Mouse (Mus musculus) natural killer cell, adult 2 months (primary cell): ENCODE measurements around the gene B4galt5.

ENCODE experiments used
- DNase-seq, 2 experiments: peaks; one replicate each; pipeline ENCODE4 v3.0.0; 2022; ENCODE audit warnings: low spot score in 2 of 2

Gene B4galt5

DNA sequence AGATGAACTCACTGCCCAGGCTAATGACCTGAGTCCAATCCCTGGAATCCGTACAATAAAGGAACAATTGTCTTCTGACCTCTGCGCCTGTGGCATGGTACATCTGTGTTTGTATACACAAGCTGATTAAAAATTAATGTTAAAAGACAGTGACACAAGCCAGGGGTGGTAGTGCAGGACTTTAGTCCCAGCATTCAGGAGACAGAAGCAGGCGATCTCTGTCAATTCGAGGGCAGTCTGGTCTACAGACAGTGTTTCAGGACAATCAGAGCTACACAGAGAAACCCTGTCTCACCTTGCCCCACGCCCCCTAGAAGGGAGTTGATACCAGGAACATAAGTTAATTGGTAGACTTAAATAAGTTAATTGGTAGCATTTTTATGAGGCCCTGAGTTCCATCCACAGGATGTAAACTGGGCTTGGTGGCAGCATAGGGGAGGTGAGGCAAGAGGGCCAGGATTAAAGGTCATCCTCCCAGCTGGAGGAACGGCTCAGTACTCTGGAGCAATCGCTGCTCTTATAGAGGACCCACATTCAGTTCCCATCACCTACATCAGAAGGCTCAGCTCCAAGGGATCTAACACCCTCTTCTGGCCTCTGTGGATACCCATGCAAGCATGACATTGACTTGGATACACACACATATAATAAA, 16.5 kb downstream of the B4galt5 start:
- no peak for DNase-seq

DNA sequence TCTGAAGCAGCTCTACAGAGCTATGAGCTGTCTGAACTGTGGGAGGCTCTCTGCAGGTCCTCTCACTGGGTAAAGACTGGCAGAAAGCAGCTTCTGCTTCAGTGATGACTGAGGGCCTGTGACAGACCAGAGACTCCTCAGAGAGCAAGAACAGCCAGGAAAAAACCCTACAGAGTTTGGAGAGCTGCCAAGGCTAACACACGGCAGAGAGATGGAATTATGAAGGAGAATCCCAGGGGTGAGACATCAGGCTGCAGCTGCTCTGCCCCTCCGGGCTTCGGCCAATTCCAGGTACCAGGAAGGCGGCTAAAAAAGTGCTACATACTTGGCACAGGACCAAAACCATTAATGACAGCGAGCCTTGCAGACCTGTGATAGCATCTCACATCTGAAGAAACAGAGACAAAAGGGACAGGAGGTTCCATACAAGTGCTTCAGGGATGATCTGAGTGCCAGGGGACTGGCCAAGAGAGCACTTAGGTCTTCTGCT, 17.5 kb downstream of the B4galt5 start:
- DNase-seq: no peak

DNA sequence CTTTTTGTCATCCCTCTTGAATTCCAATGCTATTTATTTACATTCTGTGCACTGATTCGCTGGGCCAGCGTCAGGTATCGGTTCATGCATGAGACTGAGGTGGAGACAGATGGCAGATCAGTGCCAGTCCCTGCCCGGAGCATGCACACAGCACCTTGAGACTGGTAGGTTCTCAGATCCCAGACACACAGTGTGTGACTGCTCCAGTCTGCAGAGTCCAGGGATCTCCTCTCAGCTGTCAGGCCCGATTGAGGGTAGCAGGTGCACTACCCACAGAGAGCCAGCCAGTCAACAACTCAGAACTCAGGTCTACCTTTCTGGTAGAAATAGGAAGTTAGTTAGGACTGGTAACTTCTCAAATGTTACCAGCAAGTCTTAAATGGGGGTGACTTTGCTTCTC, 18.4 kb downstream of the B4galt5 start:
- DNase-seq: no peak

DNA sequence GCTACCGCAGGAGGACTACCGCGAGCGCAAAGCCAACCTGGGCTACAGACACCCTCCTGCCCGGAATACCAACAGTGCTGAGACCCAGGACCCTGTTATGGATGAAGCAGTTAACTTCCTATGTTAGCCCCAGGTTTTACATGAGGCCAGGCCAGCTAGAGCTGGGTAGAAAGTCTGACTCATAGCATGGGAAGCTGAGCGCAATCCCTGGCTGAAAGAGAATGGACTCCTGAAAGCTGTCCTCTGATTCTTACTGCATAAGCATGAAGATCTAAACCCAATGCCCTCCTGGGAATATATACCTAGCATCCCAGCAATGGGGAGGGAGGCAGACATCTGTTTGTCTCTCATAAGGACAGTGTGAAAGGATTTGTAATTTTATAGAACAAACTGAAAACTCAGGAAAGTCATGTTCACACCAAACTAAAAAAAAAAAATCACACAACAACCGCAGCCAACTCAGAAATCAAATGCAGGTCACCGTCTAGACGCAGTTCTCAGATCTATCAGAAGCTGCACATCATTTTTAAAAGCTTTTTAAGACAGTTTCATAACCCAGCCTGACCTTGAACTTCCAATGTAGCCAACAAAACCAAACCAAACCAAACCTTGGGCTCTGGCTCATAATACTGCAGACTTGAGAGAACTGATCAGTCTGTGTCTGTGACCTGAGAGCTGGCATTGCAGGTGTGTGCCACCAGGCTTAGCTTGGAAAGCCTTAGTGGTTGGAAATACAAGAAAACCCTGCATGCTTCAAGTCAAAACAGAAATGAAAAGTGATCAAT, 19.3 kb downstream of the B4galt5 start:
- DNase-seq: no peak

DNA sequence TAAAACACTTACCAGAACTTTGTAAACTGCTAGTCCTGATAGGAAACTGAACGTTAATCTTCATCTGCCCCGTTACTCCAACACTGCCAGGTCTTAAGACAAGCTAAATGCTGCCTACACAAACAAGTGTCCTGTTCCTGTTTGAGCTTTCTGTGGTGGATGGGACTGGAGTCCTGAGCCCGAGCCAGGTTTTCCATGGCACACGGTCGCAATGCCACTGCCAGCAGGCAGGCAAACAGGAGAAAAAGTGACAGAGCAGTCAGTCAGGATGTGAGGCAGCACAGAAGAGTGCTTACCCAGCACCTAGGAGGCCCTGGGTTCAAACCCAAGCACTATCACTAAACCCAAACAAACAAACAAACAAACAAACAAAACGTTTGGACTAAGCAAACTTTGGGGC, 20.6 kb downstream of the B4galt5 start:
- DNase-seq: no peak

DNA sequence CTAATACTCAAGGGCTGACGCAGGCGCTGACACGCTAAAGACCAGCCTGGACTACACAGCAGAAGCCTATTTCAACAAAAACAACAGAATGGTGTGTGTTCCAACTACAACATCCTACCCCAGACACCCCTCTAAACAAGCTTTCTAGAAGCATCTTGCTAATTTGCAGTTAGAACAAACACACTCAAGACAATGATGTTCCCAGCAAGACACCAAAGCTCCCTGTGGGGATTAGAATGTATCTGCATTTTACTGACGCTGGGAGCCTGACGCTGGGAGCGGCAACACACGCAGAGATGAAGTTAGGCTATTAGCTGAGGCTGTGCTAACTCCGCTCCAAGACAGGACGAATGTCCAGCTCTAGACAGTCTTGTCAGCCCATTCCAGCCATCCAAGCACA, 22.4 kb downstream of the B4galt5 start:
- no peak for DNase-seq

DNA sequence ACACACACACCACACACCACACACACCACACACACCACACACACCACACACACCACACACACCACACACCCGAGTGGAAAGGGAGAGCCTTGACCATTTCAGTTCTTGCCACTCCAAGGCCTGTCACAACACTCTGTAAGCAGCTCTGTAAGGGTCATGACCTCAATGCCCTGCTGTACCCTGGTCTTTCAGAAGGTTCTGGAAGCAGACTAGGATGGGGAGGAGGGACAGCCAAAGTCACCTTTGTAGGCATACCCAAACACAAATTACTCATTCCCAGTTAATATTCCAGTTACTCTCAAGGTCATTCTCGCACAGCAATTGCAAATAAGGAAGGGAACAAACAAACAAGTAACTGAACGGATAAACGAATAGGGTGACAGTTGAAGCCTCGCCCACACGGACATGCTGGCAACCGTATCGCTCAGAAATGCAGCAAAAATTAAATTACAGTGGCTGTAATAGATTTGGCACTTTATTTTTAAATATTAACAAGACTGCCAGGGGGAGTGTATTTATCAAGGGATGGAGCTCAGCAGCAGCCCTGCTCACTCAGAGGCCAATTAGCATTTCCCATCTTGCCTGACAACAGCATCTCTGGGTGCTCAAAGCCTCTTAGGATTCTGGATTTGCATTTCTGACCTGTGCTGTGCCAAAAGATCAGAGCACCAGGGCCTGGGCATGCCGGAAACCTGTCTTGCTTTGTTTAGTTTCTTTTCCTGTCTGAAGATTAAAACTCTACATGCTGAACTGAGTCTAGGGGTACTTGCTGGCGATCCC, 24.6 kb downstream of the B4galt5 start:
- DNase-seq: no peak

DNA sequence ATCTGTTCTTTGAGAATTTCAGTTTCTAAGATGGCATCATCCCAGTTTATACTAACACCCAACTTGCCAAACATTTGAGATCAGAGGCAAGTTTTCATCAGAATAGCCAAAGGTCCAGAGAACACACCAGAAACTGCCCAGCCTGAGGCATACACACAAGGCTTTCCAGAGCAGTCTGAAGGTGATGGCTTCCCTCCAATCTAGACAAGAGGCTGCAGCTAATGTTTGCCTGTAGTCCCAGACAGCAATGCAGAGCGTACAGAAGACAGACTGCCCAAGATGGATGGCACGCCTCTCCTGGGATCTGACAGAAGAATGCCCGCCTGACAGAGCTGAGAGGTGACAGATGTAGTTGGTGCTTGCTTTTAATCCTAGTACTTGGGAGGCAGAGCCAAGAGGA, 25.9 kb downstream of the B4galt5 start:
- no peak for DNase-seq

DNA sequence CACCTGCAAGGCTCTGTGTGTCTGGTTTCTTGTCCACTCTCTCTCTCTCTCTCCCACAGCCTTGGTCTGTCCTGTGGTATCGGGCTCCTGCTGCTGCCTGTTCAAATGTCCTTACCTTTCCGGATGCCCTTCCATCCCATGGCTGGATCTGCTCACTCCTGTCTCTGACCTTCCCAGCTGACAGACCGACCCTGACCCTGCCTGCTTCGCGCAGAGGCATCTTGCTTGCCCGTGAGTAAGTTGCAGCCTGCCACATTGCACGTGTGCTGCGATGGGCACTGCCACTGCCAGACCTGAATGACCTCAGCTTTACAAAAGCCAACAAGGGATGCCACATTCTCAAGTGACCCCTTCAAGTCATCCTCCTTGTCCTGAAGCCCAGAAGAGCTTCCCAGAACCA, 27.6 kb downstream of the B4galt5 start:
- DNase-seq: no peak

DNA sequence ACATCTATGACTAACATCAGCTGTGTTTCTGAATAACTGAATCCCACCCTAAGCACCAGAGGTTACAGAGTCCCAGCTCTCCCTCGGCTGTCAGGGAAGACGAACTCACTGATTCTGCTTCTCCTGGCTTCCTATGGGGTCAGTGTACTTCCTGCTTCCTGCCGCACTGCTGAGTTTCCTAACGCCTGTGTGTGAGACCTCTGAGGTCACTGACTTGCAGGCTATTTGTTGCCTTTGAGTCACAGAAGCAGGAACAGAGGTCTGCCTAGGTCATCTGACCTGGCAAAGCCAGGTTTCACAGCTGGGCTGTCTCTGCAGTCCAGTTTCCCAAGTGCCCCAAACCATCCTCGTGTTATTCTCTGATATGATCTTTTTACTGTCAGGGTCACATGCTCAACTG, 30.0 kb downstream of the B4galt5 start:
- DNase-seq: peak; percentile 26 to 36

DNA sequence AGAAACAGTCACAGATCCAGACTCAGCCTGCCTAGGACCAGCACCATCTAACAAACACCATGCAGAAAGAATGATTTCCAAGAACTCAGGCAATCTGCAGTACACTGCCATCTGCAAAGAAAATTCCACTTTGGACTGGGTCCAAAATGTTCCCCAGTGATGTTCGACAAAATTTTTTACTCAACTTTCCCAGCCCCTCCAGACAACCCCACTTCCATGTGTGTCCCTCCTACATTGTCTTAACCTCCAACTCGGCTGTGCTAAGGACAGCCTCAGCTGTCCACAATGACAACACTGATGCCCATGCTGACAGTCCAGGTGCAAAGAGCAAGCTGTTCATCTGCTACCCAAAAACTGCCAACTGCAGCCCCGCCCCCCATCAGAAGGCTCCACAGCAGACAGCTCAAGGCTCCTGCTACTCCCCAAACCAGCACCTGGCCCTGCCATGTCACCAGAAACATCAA, 32.2 kb downstream of the B4galt5 start:
- DNase-seq: no peak

DNA sequence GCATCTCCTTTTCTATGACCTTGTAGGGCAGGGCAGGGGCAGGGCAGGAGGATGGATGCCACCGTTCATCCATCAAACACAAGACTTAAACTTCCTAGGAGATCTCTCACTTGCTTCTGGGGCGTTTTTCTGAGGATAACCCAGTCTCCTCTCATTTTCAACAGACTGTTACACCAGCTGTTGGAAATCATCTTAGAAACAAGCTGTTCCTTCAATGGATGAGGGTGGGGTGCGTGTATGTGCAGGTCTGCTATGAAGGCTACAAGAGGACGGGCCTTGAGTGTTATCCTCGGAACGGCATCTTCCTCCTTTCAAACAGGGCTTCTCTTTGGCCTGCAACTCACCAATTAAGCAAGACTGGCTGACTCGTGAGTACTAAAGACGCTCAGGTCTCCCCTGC, 34.5 kb downstream of the B4galt5 start:
- no peak for DNase-seq

DNA sequence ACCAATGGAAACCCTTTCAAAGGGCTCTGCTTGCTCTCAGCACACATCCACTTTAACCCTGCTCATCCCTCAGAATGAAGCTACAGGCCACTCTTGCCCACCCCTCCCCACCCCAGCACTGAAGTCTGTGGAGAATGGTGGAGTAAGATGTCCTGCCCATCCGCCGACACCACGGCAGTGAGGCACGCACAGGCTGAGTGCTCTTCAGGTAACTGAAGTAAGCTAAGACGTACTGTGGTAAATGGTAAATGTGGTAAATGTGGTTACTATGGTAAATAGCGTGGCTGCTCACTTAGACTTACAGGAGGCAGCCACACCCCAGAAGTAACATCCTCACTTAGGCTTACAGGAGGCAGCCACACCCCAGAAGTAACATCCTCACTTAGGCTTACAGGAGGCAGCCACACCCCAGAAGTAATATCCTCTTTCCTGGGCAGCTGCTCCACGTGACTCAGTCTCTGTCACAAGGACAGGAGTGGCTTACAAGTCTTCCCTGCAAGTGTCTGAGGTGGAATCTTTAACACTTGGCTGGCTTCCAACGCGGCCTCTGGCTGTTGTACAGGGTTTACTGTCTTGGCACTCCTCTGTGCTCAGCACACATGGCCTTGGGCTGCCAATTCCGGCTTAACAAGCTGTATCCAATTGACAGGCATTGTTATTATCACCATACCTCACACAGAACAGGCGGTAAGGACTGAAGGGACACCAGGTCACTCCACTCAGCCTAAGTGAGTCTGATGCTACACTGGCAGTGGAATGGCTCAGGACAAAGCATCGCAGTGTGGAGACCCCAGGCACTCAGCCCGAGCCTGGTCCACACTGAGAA, 35.3 kb downstream of the B4galt5 start:
- peak; percentile 32 to 48 for DNase-seq

DNA sequence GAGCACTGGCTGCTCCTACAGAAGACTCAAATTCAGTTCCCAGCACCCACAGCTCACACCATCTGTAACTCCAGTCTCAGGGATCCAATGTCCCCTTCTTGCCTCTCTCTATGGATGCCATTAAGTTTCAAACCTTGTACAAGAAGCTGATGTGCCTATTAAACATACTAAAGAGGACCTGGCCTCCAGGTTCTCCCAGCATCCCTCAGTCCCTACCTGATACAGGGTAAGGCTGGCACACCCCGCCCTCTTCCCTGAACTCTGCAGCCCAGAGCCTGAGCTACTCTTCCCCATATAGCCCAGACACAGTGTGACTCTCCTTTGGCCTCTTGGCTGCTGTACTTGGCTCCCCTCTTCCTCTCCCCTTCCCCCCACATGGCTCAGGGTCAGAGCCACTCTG, 38.9 kb downstream of the B4galt5 start:
- no peak for DNase-seq

DNA sequence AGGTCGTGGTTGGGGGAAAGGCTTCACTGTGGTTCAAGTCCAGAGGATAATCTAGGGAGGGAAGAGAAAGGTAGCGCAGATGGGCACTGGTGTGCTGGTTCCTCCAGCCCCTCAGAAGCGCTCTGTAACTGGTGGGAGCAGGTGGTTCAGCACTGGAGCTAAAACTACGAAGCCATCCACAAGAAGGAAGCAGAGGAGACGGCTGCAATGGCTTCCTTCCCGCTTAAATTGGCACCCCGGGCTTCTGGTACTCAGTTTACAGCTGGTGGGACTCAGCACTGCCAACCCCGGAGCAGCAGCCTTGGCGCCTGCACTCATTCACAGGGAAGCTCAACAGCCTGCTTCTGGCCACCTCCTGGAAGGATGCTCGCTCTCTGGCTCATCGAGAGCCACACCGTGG, 39.7 kb downstream of the B4galt5 start:
- DNase-seq: no peak

DNA sequence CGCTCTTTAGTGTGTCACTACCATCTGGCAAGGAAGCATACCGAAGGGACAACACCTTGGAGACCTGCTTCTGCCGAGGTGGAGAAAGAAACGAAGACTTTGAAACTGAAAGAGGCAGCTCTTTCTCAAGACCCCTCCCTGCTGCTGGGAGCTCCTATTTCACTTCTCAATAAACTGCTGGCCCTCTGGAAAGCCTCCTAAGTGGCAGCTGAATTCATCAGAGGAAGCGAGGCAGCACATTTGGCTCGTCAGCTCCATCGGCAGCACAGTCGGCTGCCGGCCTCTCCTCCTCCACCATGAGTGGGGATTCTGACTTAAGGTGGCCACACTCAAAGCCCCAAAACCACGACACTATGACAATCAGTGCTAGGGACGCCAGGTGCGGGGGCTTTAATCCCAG, 41.3 kb downstream of the B4galt5 start:
- no peak for DNase-seq

DNA sequence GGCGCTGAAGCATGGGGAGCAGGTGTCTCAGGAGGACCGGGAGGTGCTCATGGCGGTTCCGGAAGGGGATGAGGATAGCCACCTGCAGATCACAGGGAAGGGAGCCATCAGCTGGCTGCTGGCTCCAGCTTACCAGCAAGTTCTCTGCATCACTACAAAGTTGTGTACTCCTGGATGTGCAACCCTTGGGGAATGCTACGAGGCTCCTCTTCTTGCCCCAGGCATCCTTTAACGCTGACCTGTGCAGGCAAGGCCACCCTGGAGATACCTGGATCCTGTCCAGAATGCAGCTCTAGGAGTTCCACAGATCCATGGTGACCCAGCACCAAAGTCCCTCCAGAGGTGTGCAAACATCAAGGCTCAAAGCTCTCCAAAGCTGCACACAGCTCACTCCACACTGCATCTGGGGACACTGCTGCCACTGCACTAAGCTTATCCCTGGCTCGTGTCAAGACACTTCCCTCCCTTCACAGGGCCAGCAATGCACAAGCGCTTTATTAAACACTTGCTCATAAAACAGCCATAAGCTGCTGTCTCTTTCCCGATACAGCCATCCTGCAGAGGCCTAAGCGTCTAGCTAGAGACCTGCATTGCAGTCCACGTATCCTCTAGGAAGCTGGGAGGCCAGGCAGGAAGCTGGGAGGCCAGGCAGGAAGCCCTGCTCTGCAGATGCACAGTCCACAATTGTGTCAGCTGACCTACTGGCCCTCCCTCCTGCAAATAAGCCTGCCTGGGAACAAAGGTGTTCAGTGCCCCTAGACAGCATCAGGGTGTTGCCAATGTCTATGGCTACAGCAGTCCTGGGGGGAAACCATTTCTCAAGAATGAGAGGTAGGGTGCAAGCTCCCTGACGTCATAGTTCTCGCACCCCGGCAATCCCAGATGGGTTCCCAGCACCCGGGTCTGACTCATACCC, 42.1 kb downstream of the B4galt5 start:
- no peak for DNase-seq

DNA sequence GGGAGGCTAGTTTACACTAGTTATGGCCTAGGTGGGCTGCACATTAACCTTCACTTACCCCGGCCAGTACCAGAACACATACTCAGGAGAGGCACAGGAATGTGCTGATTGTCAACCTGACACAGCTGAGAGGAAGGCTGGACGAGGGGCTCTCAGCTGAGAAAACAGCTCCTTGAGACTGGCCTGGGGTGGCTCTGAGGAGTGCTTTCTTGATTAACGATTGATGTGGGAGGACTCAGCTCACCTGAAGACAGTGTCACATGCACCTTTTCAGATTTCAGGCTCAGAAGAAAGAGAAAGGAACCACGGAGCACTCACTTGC, 42.7 kb downstream of the B4galt5 start:
- no peak for DNase-seq

DNA sequence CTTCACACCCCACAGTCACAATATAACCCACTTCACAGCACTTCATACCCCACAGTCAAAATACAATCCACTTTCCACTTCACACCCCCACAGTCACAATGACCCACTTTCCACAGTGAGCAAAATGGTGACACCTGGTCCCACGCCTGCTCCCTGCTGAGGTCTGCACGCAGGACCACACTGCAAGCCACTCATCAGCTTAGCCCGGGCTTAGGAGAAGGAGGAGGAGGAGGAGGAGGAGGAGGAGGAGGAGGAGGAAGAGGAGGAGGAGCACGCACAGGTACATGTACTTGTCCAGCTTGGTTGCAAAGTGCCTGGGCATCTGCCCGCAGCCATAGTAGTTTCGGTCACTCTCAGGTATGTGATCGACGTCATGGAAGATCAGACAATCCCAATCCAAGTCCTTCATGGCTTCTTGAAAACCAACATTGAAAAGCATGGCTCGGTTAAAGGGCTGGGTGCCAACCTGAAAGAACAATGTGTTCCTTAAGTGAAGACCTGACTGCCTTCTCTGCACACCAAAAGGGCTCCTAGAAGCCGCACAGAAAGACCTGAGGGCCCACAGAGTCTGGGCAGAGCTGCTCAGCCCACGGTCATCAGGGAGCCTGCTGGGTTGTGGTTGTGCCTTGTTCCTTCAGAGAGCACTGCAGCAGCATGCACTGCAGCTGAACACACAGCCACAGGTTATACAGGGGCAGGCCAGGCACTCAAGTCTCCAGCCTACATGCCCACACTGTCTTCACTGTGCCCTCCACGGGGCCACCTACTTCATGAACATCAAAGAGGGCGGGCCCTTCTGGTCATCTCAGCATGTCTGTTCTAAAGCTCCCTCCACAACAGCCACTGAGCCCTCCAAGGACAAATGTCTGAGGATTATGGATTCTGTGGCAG, 43.4 kb downstream of the B4galt5 start:
- no peak for DNase-seq
